Mouse (Mus musculus) forebrain, embryonic 10.5 days (tissue): ENCODE measurements around the gene Mtf1. TPM values are rescaled to one million over a fixed set of nuclear protein-coding genes. Genes with fewer than 3 reads are reported as not detected.

Experiments used
- DNase-seq: peaks from one replicate; pipeline ENCODE4 v3.0.0-alpha.2; 2017; ENCODE audit warnings: low spot score; ENCODE audit errors: extremely low spot score
- H3K27ac ChIP-seq: fragments of 300-500 bp; sonication (generic); 2 replicates; pipeline ENCODE4 v1.5.1; 2016; ENCODE audit warnings: mild to moderate bottlenecking
- H3K27me3 ChIP-seq: fragments of 300-500 bp; sonication (generic); 2 replicates; pipeline ENCODE4 v1.6.1; 2016; ENCODE audit warnings: mild to moderate bottlenecking; ENCODE audit not compliant: poor library complexity, severe bottlenecking
- H3K36me3 ChIP-seq: fragments of 300-500 bp; sonication (generic); replicated peaks from 2 replicates; pipeline ENCODE4 v1.6.1; 2016; ENCODE audit warnings: mild to moderate bottlenecking, moderate library complexity
- H3K4me1 ChIP-seq: fragments of 300-500 bp; sonication (generic); 2 replicates; pipeline ENCODE4 v1.6.1; 2016
- H3K4me3 ChIP-seq: fragments of 300-500 bp; sonication (generic); 2 replicates; pipeline ENCODE4 v1.5.1; 2016; ENCODE audit warnings: mild to moderate bottlenecking, moderate library complexity
- H3K9me3 ChIP-seq: fragments of 300-500 bp; sonication (generic); 2 replicates; pipeline ENCODE4 v1.6.1; 2016; ENCODE audit warnings: mild to moderate bottlenecking, moderate library complexity
- WGBS: fragments of 180-500 bp; shearing (Covaris S2); methylation state at CpG from one replicate; pipeline ENCODE4 v1.1.7; 2016; 5-methylcytosine and 5-hydroxymethylcytosine counted together
- polyA plus RNA-seq: library from polyadenylated mRNA; unstranded; fragments of >200 nt; fragmentation: Nextera tagmentation; extraction: Ambion mirVana; gene quantifications from 2 replicates; pipeline ENCODE4 v1.2.1, GENCODE M21; 2016

Mtf1 gene
- polyA plus RNA-seq, 1 experiment from 2014 or later = 22.3 TPM

DNA sequence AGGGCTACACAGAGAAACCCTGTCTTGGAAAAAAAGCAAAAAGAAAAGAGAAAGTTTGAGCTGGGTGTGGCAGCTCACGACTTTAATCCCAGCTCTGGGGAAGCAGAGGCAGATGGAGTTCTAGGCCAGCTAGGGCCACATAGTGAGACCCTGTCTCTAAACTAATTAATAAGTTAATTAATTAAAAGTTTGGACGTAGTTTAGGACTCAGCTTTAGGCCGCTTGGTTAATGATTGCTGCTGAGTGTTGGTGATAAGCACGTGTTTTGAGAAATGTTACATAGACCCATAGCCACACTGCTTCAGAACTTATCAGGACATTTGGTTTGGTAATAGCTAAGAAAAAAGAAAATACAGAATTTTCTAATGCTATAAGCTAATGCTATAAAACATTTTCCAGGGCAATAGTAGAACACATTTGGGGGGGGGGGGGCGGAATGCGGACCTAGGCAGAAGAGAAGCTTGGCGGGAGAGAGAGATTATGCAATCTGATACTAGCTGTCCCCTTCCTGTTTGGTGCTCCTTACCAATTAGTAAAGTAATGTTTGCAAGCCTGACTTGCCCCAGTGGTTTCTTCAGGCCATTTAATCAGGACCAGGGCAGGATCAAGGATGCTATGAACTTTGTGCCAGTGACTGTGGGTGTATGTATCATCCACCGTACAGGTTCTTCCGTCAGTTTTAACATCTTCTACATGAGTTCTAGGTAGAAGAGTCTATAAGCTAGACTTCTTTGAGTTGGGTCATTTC lies 7.4 kb downstream of the Mtf1 start:
- no peaks in the 10 kb centered on the region for H3K9me3 ChIP-seq
- H3K4me3 ChIP-seq = no peak overlapping the region
- peaks cover 86% of the 10 kb centered on the region for H3K36me3 ChIP-seq
- no peaks in the 10 kb centered on the region for H3K27me3 ChIP-seq
- 84% methylated on average over 9 of the region's 9 CpGs for WGBS
- H3K4me1 ChIP-seq = peaks cover 14% of the 10 kb centered on the region
- no peak for DNase-seq
- no peak overlapping the region for H3K27ac ChIP-seq

DNA sequence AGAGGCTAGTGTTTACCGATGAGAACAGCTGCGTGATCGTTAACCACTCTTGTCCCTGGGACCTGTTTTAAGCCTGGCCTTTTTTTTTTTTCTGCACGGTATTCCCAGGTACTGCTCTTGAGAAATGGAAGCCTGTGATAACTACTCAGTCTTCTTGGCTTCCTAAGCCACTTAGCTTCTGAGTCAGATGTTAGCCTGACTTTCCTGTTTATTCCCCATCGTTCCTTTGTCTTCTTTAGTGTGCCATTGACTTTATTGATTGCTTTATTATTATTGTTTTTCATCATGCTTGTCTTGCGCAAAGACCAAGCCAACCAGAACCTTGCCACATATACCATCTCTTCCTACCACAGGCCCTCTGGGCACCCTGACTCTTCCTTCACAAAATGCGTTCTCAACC lies 8.2 kb downstream of the Mtf1 start:
- Histone ChIP-seq H3K9me3 (no peaks in the 10 kb centered on the region), H3K36me3 (peaks cover 82% of the 10 kb centered on the region)
- WGBS = 89% methylated on average over 7 of the region's 7 CpGs

DNA sequence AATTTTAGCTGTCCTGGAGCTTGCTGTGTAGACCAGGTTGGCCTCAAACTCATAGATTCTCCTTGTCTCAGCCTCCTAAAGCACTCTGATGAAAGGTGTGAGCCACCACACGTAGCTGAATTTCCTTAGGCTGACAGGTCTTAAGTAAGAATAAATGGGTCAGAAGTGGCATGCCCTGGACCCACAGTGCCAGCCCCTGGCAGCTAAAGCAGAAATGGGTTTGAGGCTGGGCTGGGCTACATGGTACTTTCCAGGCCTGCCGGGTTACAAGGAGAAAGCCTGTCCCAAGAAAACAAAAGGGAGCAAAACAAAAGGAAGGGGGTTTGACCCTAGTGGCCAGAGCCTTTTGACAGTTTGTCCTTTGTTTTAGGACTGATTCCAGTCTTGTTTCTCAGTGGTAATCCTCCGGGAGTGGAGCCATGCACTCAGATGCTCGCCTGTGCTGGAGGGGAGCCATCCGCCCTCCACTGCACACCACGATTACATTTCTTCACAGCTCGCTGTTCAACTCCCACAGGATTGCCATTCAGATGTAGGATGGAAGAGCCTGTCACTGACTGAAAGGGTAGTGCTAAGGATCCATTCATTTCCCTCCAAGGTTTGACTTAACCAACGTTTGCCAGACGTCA lies 9.6 kb downstream of the Mtf1 start:
- DNase-seq = no peak
- Histone ChIP-seq H3K27me3 (no peaks in the 10 kb centered on the region), H3K9me3 (no peaks in the 10 kb centered on the region), H3K4me1 (peaks cover 14% of the 10 kb centered on the region), H3K36me3 (peaks cover 77% of the 10 kb centered on the region), H3K4me3 (no peak overlapping the region), H3K27ac (no peak overlapping the region)
- WGBS = 21% methylated on average over 9 of the region's 9 CpGs

More for the DNA sequence above, 8.2 kb downstream of the Mtf1 start:
- Histone ChIP-seq H3K27me3 (no peaks in the 10 kb centered on the region), H3K27ac (no peak overlapping the region), H3K4me3 (no peak overlapping the region), H3K4me1 (peaks cover 14% of the 10 kb centered on the region)
- no peak for DNase-seq

DNA sequence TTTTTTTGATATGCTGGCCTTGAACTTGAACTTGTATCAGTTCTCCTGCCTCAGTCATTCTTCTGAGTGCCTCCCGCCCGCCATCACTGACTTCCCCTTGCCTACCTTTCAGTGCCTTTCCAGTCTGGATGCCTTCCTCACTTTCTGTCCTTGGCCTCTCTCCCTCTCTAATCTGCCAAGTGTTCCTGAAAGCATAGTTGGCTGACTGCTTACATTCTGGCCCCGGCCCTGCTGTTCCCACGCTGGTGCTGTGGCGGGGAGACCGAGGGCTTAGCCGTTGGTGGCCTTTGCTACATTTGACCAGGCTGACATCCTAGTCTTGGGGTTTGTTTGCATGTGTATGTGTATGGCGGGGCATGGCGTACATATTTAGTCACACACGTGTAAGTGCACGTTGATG lies 14.0 kb downstream of the Mtf1 start:
- Histone ChIP-seq H3K4me1 (peaks cover 20% of the 10 kb centered on the region), H3K27me3 (no peaks in the 10 kb centered on the region), H3K27ac (no peak overlapping the region), H3K36me3 (peaks cover 48% of the 10 kb centered on the region), H3K4me3 (no peak overlapping the region), H3K9me3 (no peaks in the 10 kb centered on the region)
- no peak for DNase-seq
- 95% methylated on average over 11 of the region's 11 CpGs for WGBS

DNA sequence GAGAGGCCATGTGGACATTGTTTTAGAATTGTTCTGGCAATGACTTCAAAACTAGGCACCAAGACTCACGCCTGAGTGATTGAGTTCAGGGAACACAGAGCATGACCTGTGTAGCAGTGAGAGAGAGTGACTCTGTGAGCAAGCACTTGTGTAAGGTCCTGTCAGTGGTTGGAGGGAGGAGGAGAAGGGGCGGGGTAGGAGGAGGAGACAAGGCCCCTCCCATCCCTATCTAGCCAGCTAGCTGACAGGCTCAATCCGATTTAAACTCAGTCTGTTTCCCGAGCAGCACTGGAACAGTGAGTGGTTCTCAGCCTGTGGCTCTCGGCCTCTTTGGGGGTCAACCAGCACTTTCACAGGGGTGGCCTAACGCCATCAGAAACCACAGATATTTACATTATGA lies 15.9 kb downstream of the Mtf1 start:
- no peak for DNase-seq
- no peaks in the 10 kb centered on the region for H3K27me3 ChIP-seq
- H3K4me3 ChIP-seq = no peak overlapping the region
- H3K9me3 ChIP-seq = no peaks in the 10 kb centered on the region
- WGBS = 21% methylated on average over 6 of the region's 6 CpGs
- peaks cover 12% of the 10 kb centered on the region for H3K4me1 ChIP-seq
- peaks cover 52% of the 10 kb centered on the region for H3K36me3 ChIP-seq
- no peak overlapping the region for H3K27ac ChIP-seq

DNA sequence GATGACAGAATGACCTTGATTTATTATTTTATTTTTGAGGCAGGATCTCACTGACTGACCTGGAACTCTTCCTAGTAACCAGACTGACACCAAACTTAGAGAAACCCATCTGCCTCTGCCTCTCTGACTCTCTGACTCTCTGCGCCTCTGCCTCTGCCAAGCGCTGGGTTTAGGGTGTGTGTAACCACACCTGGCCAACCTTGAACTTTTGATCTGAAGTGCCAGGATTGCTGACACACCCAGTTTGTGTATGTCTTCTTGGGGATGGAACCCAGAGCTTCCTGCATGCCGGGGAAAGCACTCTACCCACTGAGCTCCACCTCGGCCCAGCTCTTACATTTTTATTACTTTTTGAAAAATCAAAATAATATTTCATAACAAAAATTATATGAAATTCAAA lies 16.9 kb downstream of the Mtf1 start:
- H3K36me3 ChIP-seq = peaks cover 55% of the 10 kb centered on the region
- peaks cover 12% of the 10 kb centered on the region for H3K4me1 ChIP-seq
- no peak for DNase-seq
- no peaks in the 10 kb centered on the region for H3K27me3 ChIP-seq
- no peak overlapping the region for H3K4me3 ChIP-seq
- H3K9me3 ChIP-seq = no peaks in the 10 kb centered on the region
- 89% methylated on average over 4 of the region's 4 CpGs for WGBS
- no peak overlapping the region for H3K27ac ChIP-seq

DNA sequence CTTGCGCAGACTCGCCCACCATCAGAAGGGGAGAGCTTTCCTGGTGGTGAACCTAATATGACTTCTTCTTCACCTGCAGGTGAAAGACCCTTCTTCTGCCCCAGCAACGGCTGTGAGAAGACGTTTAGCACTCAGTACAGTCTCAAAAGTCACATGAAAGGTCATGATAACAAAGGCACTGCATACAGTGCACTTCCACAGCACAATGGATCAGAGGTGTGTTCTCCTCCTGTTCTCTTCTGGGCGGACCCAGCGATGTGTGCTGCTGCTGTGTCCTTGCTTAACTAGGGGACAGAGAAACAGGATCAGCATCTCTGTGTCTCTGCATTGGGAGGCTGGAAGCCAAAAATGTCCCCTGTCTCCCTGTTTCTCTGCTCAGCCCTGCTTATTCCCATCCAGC lies 23.1 kb downstream of the Mtf1 start:
- Histone ChIP-seq H3K27ac (no peak overlapping the region), H3K4me1 (no peaks in the 10 kb centered on the region), H3K4me3 (no peak overlapping the region), H3K36me3 (peaks cover 95% of the 10 kb centered on the region), H3K27me3 (no peaks in the 10 kb centered on the region), H3K9me3 (no peaks in the 10 kb centered on the region)
- WGBS = 91% methylated on average over 6 of the region's 6 CpGs
- DNase-seq = no peak

DNA sequence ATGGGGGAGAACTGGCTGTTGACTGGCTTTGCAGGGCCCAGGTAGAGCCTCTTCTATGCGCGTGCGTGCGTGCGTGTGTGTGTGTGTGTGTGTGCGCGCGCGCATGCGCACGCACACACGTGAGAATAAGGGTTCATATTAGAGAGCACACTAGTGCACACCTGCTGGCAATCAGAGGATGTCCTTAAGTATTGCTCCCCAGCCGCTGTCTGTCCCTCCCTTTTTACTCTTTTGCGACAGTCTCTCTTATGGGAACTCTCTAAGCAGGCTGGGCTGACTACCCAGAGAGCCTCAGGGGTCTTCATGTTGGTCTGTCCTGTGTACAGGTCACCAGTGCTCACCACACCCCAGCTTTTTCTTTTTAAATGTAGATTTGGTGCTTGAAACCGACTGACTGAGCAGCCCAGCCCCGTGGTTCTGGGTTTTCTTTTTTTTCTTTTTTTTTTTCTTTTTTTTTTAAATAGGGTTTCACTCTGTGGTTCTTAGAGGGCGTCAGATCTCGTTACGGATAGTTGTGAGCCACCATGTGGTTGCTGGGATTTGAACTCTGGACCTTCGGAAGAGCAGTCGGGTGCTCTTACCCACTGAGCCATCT lies 23.6 kb downstream of the Mtf1 start:
- H3K36me3 ChIP-seq = peaks cover 95% of the 10 kb centered on the region
- H3K27ac ChIP-seq = no peak overlapping the region
- no peaks in the 10 kb centered on the region for H3K27me3 ChIP-seq
- H3K4me1 ChIP-seq = no peaks in the 10 kb centered on the region
- 95% methylated on average over 21 of the region's 21 CpGs for WGBS
- H3K4me3 ChIP-seq = no peak overlapping the region
- no peak for DNase-seq
- no peaks in the 10 kb centered on the region for H3K9me3 ChIP-seq

DNA sequence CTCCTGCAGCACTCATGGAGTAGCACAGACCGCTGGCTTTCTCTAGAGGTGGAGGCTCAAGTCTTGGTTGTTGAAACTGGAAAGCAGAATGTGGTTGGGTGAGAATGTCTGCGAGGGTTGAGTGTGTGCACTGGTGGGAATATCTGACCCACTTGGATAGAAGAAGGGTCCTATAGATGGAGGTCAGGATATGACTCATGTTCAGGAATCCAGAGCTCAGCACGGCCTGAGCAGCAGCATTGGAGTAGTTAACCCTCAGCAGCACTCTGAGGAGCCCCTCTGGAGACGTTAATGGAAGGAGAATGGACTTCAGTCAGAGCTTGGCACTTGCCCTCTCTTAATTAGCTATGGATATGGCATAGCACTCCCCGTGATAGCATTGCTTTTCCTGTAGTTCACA lies 27.8 kb downstream of the Mtf1 start:
- H3K27me3 ChIP-seq = no peaks in the 10 kb centered on the region
- H3K4me1 ChIP-seq = no peaks in the 10 kb centered on the region
- H3K4me3 ChIP-seq = no peak overlapping the region
- no peak for DNase-seq
- no peaks in the 10 kb centered on the region for H3K9me3 ChIP-seq
- no peak overlapping the region for H3K27ac ChIP-seq
- peaks cover 88% of the 10 kb centered on the region for H3K36me3 ChIP-seq
- WGBS = 86% methylated on average over 5 of the region's 5 CpGs

DNA sequence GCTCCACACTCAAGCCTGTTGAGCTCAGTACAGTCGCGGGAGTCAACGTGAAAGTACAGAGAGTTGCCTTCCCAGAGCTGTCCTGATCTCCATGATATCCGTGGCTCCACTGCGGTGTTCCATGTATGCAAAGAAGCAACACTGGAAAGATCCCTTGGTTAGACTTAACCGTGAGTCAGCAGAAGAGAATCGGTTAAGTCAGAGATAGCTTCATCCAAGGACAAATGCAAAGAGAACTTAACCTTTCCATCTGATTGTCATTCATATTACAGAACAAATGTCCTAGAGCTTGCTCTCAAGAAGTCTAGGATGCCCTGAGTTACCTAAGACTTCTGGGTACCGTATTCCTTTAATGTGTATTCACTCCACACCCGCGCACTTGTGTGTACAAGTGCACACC lies 30.9 kb downstream of the Mtf1 start:
- H3K36me3 ChIP-seq = peaks cover 84% of the 10 kb centered on the region
- 95% methylated on average over 10 of the region's 10 CpGs for WGBS
- no peak for DNase-seq
- H3K4me3 ChIP-seq = no peak overlapping the region
- H3K9me3 ChIP-seq = no peaks in the 10 kb centered on the region
- no peaks in the 10 kb centered on the region for H3K4me1 ChIP-seq
- no peak overlapping the region for H3K27ac ChIP-seq
- no peaks in the 10 kb centered on the region for H3K27me3 ChIP-seq

DNA sequence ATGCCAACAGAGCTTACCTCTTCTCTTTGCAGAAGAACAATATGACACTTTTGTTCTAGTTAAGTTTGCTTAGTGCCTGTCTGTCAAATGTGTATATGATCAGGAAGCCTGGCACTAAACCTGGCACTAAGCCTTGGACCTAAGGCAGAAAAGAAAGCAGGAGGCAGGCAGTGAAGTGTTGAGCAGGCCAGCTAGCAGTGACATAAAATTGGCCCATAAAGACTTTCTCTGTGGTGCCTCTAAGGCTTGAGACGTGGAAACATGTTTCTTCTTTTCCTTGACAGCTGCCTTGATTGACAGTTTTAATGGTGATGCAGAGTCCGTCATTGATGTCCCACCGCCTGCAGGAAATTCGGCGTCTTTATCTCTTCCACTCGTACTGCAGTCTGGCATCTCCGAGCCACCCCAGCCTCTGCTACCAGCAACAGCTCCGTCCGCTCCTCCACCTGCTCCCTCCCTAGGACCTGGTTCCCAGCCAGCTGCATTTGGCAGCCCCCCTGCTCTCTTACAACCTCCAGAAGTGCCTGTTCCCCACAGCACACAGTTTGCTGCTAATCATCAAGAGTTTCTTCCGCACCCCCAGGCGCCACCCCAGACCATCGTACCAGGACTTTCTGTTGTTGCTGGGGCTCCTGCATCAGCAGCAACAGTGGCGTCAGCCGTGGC lies 36.3 kb downstream of the Mtf1 start:
- H3K27ac ChIP-seq = no peak overlapping the region
- no peak for DNase-seq
- 93% methylated on average over 14 of the region's 14 CpGs for WGBS
- H3K4me3 ChIP-seq = no peak overlapping the region
- no peaks in the 10 kb centered on the region for H3K4me1 ChIP-seq
- H3K36me3 ChIP-seq = peaks cover 90% of the 10 kb centered on the region
- no peaks in the 10 kb centered on the region for H3K27me3 ChIP-seq
- peaks cover 6% of the 10 kb centered on the region; the same call in 1 of the 2 replicates for H3K9me3 ChIP-seq

DNA sequence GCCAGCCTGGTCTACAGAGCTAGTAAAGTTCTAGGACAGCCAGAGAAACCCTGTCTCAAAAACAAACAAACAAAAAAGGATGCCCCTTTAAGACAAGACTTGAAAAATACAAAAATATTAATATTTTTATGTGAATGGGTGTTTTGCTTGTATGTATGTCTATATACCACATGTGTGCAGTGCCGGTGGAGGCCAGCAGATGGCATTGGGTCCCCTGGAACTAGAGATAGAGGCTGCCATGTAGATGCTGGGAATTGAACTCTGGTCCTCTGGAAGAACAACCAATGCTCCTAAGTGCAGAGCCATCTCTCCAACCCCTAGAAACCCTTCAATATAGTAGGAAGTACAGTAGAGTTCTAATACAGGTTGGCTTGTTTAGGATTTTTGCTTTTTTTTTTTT lies 39.1 kb downstream of the Mtf1 start:
- Histone ChIP-seq H3K9me3 (peaks cover 6% of the 10 kb centered on the region; the same call in 1 of the 2 replicates), H3K27ac (no peak overlapping the region), H3K4me3 (no peak overlapping the region), H3K4me1 (no peaks in the 10 kb centered on the region), H3K27me3 (no peaks in the 10 kb centered on the region), H3K36me3 (peaks cover 92% of the 10 kb centered on the region)
- WGBS = 93% methylated on average over 1 of the region's 1 CpGs
- DNase-seq = no peak

DNA sequence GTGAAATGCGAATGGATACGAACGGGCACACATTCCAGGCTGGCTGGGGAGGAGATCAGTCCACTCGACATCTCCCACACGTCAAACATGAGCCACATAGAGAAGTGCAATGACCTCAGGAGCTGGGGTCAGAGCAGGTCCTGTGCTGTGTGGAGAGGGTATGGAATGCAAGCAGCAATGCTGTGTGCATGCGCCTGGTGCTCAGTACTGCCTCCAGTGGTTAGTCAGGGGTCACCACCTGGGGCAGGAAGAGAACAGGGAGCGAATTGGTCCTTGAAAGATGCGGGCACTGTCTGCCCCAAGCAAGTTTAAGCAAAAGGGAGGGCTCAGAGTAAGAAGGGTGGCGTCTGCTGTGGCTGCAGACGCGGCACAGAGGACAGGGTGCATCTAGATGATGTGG lies 41.6 kb downstream of the Mtf1 start:
- 56% methylated on average over 11 of the region's 11 CpGs for WGBS
- Histone ChIP-seq H3K27ac (no peak overlapping the region), H3K27me3 (no peaks in the 10 kb centered on the region), H3K4me1 (peaks cover 9% of the 10 kb centered on the region), H3K4me3 (no peak overlapping the region), H3K9me3 (peaks cover 6% of the 10 kb centered on the region; the same call in 1 of the 2 replicates), H3K36me3 (peaks cover 84% of the 10 kb centered on the region)
- peak; percentile 42 for DNase-seq
